Mouse (Mus musculus): ENCODE data around the gene Lpcat1. TPM values are rescaled to one million over a fixed set of nuclear protein-coding genes. Genes with fewer than 3 reads are reported as not detected.

Gene Lpcat1
- polyA plus RNA-seq, 1 experiment from 2014 or later: 62.3 TPM

GRCm38 (mm10) chr13:73445087-73445486 lies 21.9 kb upstream of the Lpcat1 start:
- Histone ChIP-seq H3K9ac (replicated peaks; ENCODE audit: low read depth, low read length) (no peak overlapping the region), H3K27me3 (replicated peaks; ENCODE audit: control insufficient read depth, insufficient read depth, low read length) (no peaks in the 10 kb centered on the region), H3K4me3 (replicated peaks; ENCODE audit: low read length) (no peak overlapping the region), H3K27ac (ENCODE audit: low read length) (no peak overlapping the region), H3K4me2 (ENCODE audit: low read length) (no peak overlapping the region), H3K4me1 (replicated peaks; ENCODE audit: control insufficient read depth, insufficient read depth, low read length) (peaks cover 14% of the 10 kb centered on the region), H3K36me3 (ENCODE audit: control insufficient read depth, insufficient read depth) (no peaks in the 10 kb centered on the region), H3K9me3 (ENCODE audit: control insufficient read depth, low read length) (no peaks in the 10 kb centered on the region)
- no peak for ATAC-seq
- WGBS: 93% methylated on average over 2 of the region's 2 CpGs

GRCm38 (mm10) chr13:73446076-73446475 lies 20.9 kb upstream of the Lpcat1 start:
- Histone ChIP-seq H3K9me3 (ENCODE audit: control insufficient read depth, low read length) (no peaks in the 10 kb centered on the region), H3K36me3 (ENCODE audit: control insufficient read depth, insufficient read depth) (no peaks in the 10 kb centered on the region), H3K4me1 (replicated peaks; ENCODE audit: control insufficient read depth, insufficient read depth, low read length) (peaks cover 14% of the 10 kb centered on the region), H3K4me2 (ENCODE audit: low read length) (no peak overlapping the region), H3K9ac (replicated peaks; ENCODE audit: low read depth, low read length) (no peak overlapping the region), H3K4me3 (replicated peaks; ENCODE audit: low read length) (no peak overlapping the region), H3K27ac (ENCODE audit: low read length) (peak overlapping the region; percentile 60; the same call in 1 of the 2 replicates), H3K27me3 (replicated peaks; ENCODE audit: control insufficient read depth, insufficient read depth, low read length) (no peaks in the 10 kb centered on the region)
- no peak for ATAC-seq
- WGBS: 91% methylated on average over 2 of the region's 2 CpGs

GRCm38 (mm10) chr13:73446494-73446893 lies 20.5 kb upstream of the Lpcat1 start:
- WGBS: 47% methylated on average over 4 of the region's 4 CpGs
- Histone ChIP-seq H3K36me3 (ENCODE audit: control insufficient read depth, insufficient read depth) (no peaks in the 10 kb centered on the region), H3K27ac (ENCODE audit: low read length) (peak overlapping the region; percentile 60), H3K4me2 (ENCODE audit: low read length) (no peak overlapping the region), H3K9ac (replicated peaks; ENCODE audit: low read depth, low read length) (no peak overlapping the region), H3K4me3 (replicated peaks; ENCODE audit: low read length) (no peak overlapping the region), H3K27me3 (replicated peaks; ENCODE audit: control insufficient read depth, insufficient read depth, low read length) (no peaks in the 10 kb centered on the region), H3K4me1 (replicated peaks; ENCODE audit: control insufficient read depth, insufficient read depth, low read length) (peaks cover 14% of the 10 kb centered on the region), H3K9me3 (ENCODE audit: control insufficient read depth, low read length) (no peaks in the 10 kb centered on the region)
- peak; percentile 83 for ATAC-seq

- Histone ChIP-seq H3K27ac (ENCODE audit: low read length) (peak overlapping the region; percentile 60), H3K9ac (replicated peaks; ENCODE audit: low read depth, low read length) (no peak overlapping the region), H3K9me3 (ENCODE audit: control insufficient read depth, low read length) (no peaks in the 10 kb centered on the region), H3K4me2 (ENCODE audit: low read length) (no peak overlapping the region), H3K36me3 (ENCODE audit: control insufficient read depth, insufficient read depth) (no peaks in the 10 kb centered on the region), H3K4me3 (replicated peaks; ENCODE audit: low read length) (no peak overlapping the region), H3K27me3 (replicated peaks; ENCODE audit: control insufficient read depth, insufficient read depth, low read length) (no peaks in the 10 kb centered on the region), H3K4me1 (replicated peaks; ENCODE audit: control insufficient read depth, insufficient read depth, low read length) (peaks cover 14% of the 10 kb centered on the region)
- 31% methylated on average over 7 of the region's 7 CpGs for WGBS
- ATAC-seq: peak; percentile 92
Observed at GRCm38 (mm10) chr13:73446943-73447342, 20.1 kb upstream of the Lpcat1 start.

- Histone ChIP-seq H3K9me3 (ENCODE audit: control insufficient read depth, low read length) (no peaks in the 10 kb centered on the region), H3K27ac (ENCODE audit: low read length) (peak overlapping the region; percentile 44), H3K27me3 (replicated peaks; ENCODE audit: control insufficient read depth, insufficient read depth, low read length) (no peaks in the 10 kb centered on the region), H3K4me1 (replicated peaks; ENCODE audit: control insufficient read depth, insufficient read depth, low read length) (peaks cover 14% of the 10 kb centered on the region), H3K4me3 (replicated peaks; ENCODE audit: low read length) (no peak overlapping the region), H3K9ac (replicated peaks; ENCODE audit: low read depth, low read length) (no peak overlapping the region), H3K4me2 (ENCODE audit: low read length) (no peak overlapping the region), H3K36me3 (ENCODE audit: control insufficient read depth, insufficient read depth) (no peaks in the 10 kb centered on the region)
- 0 out of 2 replicates have a peak, but pooled peaks have one; percentile 29 for ATAC-seq
- 45% methylated on average over 2 of the region's 2 CpGs for WGBS
Observed at GRCm38 (mm10) chr13:73447478-73447877, 19.5 kb upstream of the Lpcat1 start.

GRCm38 (mm10) chr13:73448201-73448600 lies 18.8 kb upstream of the Lpcat1 start:
- Histone ChIP-seq H3K27ac (ENCODE audit: low read length) (no peak overlapping the region), H3K9ac (replicated peaks; ENCODE audit: low read depth, low read length) (no peak overlapping the region), H3K4me1 (replicated peaks; ENCODE audit: control insufficient read depth, insufficient read depth, low read length) (peaks cover 14% of the 10 kb centered on the region), H3K27me3 (replicated peaks; ENCODE audit: control insufficient read depth, insufficient read depth, low read length) (no peaks in the 10 kb centered on the region), H3K4me2 (ENCODE audit: low read length) (no peak overlapping the region), H3K9me3 (ENCODE audit: control insufficient read depth, low read length) (no peaks in the 10 kb centered on the region), H3K4me3 (replicated peaks; ENCODE audit: low read length) (no peak overlapping the region), H3K36me3 (ENCODE audit: control insufficient read depth, insufficient read depth) (no peaks in the 10 kb centered on the region)
- WGBS: 51% methylated on average over 2 of the region's 2 CpGs
- ATAC-seq: no peak

- Histone ChIP-seq H3K9me3 (ENCODE audit: control insufficient read depth, low read length) (no peaks in the 10 kb centered on the region), H3K27me3 (replicated peaks; ENCODE audit: control insufficient read depth, insufficient read depth, low read length) (no peaks in the 10 kb centered on the region), H3K27ac (ENCODE audit: low read length) (no peak overlapping the region), H3K4me2 (ENCODE audit: low read length) (no peak overlapping the region), H3K4me1 (replicated peaks; ENCODE audit: control insufficient read depth, insufficient read depth, low read length) (peaks cover 14% of the 10 kb centered on the region), H3K9ac (replicated peaks; ENCODE audit: low read depth, low read length) (no peak overlapping the region), H3K4me3 (replicated peaks; ENCODE audit: low read length) (no peak overlapping the region), H3K36me3 (ENCODE audit: control insufficient read depth, insufficient read depth) (no peaks in the 10 kb centered on the region)
- no peak for ATAC-seq
- 95% methylated on average over 3 of the region's 3 CpGs for WGBS
Observed at GRCm38 (mm10) chr13:73448723-73449122, 18.3 kb upstream of the Lpcat1 start.

GRCm38 (mm10) chr13:73453503-73454217 lies 13.3 kb upstream of the Lpcat1 start:
- Histone ChIP-seq H3K9ac (replicated peaks; ENCODE audit: low read depth, low read length) (no peak overlapping the region), H3K4me3 (replicated peaks; ENCODE audit: low read length) (no peak overlapping the region), H3K36me3 (ENCODE audit: control insufficient read depth, insufficient read depth) (no peaks in the 10 kb centered on the region), H3K9me3 (ENCODE audit: control insufficient read depth, low read length) (no peaks in the 10 kb centered on the region), H3K4me2 (ENCODE audit: low read length) (no peak overlapping the region), H3K4me1 (replicated peaks; ENCODE audit: control insufficient read depth, insufficient read depth, low read length) (no peaks in the 10 kb centered on the region), H3K27me3 (replicated peaks; ENCODE audit: control insufficient read depth, insufficient read depth, low read length) (no peaks in the 10 kb centered on the region), H3K27ac (ENCODE audit: low read length) (no peak overlapping the region)
- 89% methylated on average over 3 of the region's 3 CpGs for WGBS
- no peak for ATAC-seq

- H3K36me3 ChIP-seq (ENCODE audit: control insufficient read depth, insufficient read depth): no peaks in the 10 kb centered on the region
- no peak overlapping the region for H3K4me3 ChIP-seq (replicated peaks; ENCODE audit: low read length)
- no peaks in the 10 kb centered on the region for H3K4me1 ChIP-seq (replicated peaks; ENCODE audit: control insufficient read depth, insufficient read depth, low read length)
- H3K9ac ChIP-seq (replicated peaks; ENCODE audit: low read depth, low read length): no peak overlapping the region
- no peak overlapping the region for H3K27ac ChIP-seq (ENCODE audit: low read length)
- no peaks in the 10 kb centered on the region for H3K9me3 ChIP-seq (ENCODE audit: control insufficient read depth, low read length)
- H3K27me3 ChIP-seq (replicated peaks; ENCODE audit: control insufficient read depth, insufficient read depth, low read length): no peaks in the 10 kb centered on the region
- no peak for ATAC-seq
- H3K4me2 ChIP-seq (ENCODE audit: low read length): no peak overlapping the region
- 76% methylated on average over 3 of the region's 3 CpGs for WGBS
Observed at GRCm38 (mm10) chr13:73455328-73455727, 11.7 kb upstream of the Lpcat1 start.

GRCm38 (mm10) chr13:73457301-73457700 lies 9.7 kb upstream of the Lpcat1 start:
- Histone ChIP-seq H3K4me3 (replicated peaks; ENCODE audit: low read length) (no peak overlapping the region), H3K9me3 (ENCODE audit: control insufficient read depth, low read length) (no peaks in the 10 kb centered on the region), H3K36me3 (ENCODE audit: control insufficient read depth, insufficient read depth) (no peaks in the 10 kb centered on the region), H3K4me1 (replicated peaks; ENCODE audit: control insufficient read depth, insufficient read depth, low read length) (no peaks in the 10 kb centered on the region), H3K9ac (replicated peaks; ENCODE audit: low read depth, low read length) (no peak overlapping the region), H3K27me3 (replicated peaks; ENCODE audit: control insufficient read depth, insufficient read depth, low read length) (no peaks in the 10 kb centered on the region), H3K27ac (ENCODE audit: low read length) (no peak overlapping the region), H3K4me2 (ENCODE audit: low read length) (no peak overlapping the region)
- 84% methylated on average over 3 of the region's 4 CpGs for WGBS
- ATAC-seq: no peak

Measured in forebrain, embryonic 16.5 days (tissue).